In the genomic region with DNA sequence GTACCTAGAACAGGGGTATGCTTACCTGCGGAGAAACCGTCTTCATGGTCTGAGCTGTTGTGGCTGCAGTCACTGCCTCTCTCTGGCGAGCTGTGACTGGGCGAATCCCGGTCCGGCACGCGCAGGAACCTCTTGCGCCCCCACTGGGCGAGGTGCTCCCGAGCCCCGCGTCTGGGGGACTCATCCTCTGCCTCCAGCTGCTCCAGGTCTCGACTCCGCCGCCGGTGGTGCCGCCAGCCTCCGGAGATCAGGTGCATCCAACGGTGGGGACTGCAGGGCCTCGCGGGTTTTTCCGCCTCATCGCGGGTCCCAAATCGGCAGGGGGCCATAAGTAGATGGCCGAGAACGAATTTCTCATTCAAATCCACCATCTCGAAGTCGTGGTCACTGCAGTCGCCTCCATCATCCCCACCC, we compare ENCODE assay signal across 8 mouse cellular contexts. TPM values are rescaled to one million over a fixed set of nuclear protein-coding genes. Genes with fewer than 3 reads are reported as not detected.
DNase-seq lines count a peak whose midpoint lies in the region; ATAC-seq and TF ChIP-seq lines count a peak whose summit lies in the region.

TSS of gene Abr (minus strand) at position 163 of the 414 bp plus-strand sequence.

- H3K27me3 ChIP-seq in E14TG2a.4 (ENCODE audit: insufficient read depth, low read length), result peaks cover 25% of the 10 kb centered on the region
- H3K27me3 ChIP-seq in lung, embryonic 16.5 days (ENCODE audit: control insufficient read depth, insufficient read depth, low read depth, low read length), result peaks cover 23% of the 10 kb centered on the region; the same call in 1 of the 2 replicates

- ATAC-seq in activated CD4-positive, CD25-positive, alpha-beta regulatory T cell, adult 4 months, result no peak
- ATAC-seq in erythroid progenitor cell, adult 5-6 weeks (replicated peaks; ENCODE audit: low FRiP score, poor library complexity, severe bottlenecking), result 0 out of 2 replicates have a peak, but pooled peaks have one; percentile 10
- ATAC-seq in lung, embryonic 16.5 days (ENCODE audit: low read depth), result peak; percentile 58; the same call in 1 of the 2 replicates

- peak; percentile 61 for DNase-seq in heart, postnatal 4 days
- peak in 1 of 2 experiments; percentile 11 for DNase-seq in layer of hippocampus, adult 2 months (ENCODE audit: low spot score in 2 of 2)
- DNase-seq in ovary, postnatal 10 days (ENCODE audit: low spot score), result peak; percentile 22
- DNase-seq in adipocyte (ENCODE audit: low spot score), result no peak

- peak within 1 kb of the TSS; percentile 69 for H3K9ac ChIP-seq in lung, embryonic 16.5 days (ENCODE audit: low read length)

- H3K4me3 ChIP-seq in E14TG2a.4 (replicated peaks; ENCODE audit: low read length), result peak within 1 kb of the TSS; percentile 91
- peak within 1 kb of the TSS; percentile 64 for H3K4me3 ChIP-seq in layer of hippocampus, adult 2 months
- H3K4me3 ChIP-seq in lung, embryonic 16.5 days (ENCODE audit: low read length), result peak within 1 kb of the TSS; percentile 63

- H3K4me2 ChIP-seq in lung, embryonic 16.5 days (ENCODE audit: low read depth, low read length), result peak within 1 kb of the TSS; percentile 99

- WGBS in lung, embryonic 16.5 days, result under 1% methylated on average over 31 of the region's 31 CpGs

- peaks cover 49% of the 10 kb centered on the region for H3K4me1 ChIP-seq in E14TG2a.4 (replicated peaks; ENCODE audit: low read depth, low read length)
- peaks cover 7% of the 10 kb centered on the region for H3K4me1 ChIP-seq in lung, embryonic 16.5 days (replicated peaks; ENCODE audit: control insufficient read depth, insufficient read depth, low read length)

- 0 out of 2 replicates have a peak, but pooled peaks have one; percentile 5 for TF ChIP-seq CTCF in E14TG2a.4 (conservative IDR thresholded peaks at IDR 0.05; ENCODE audit: low read length)
- peak; percentile 51 for TF ChIP-seq CTCF in layer of hippocampus, adult 2 months (conservative IDR thresholded peaks at IDR 0.05)

- no peaks in the 10 kb centered on the region for H3K9me3 ChIP-seq in E14TG2a.4 (ENCODE audit: low read length)
- no peaks in the 10 kb centered on the region for H3K9me3 ChIP-seq in lung, embryonic 16.5 days (ENCODE audit: control insufficient read depth, low read length)

- peaks cover 39% of the 10 kb centered on the region for H3K36me3 ChIP-seq in E14TG2a.4 (ENCODE audit: insufficient read depth, low read length)
- no peaks in the 10 kb centered on the region for H3K36me3 ChIP-seq in lung, embryonic 16.5 days (ENCODE audit: control insufficient read depth, insufficient read depth, low read length)

- no peak within 1 kb of the TSS for H3K27ac ChIP-seq in layer of hippocampus, adult 2 months
- H3K27ac ChIP-seq in lung, embryonic 16.5 days (ENCODE audit: low read length), result peak within 1 kb of the TSS; percentile 12; the same call in 1 of the 2 replicates

RNA-seq across cellular contexts. Expression of gene Abr, which starts in this region (rescaled TPM):
- 10 to 100 TPM; 14.4 to 14.8 TPM for polyA plus RNA-seq in activated CD4-positive, CD25-positive, alpha-beta regulatory T cell, adult 4 months (2017; shearing (Covaris generic))
- total RNA-seq in erythroid progenitor cell, adult 5-6 weeks (2015; ENCODE audit: low replicate concordance), result 4.0 and 10.9 TPM in 2 replicates
- total RNA-seq in erythroid progenitor cell, adult 5-6 weeks (2017; ENCODE audit: low replicate concordance), result 7.0 and 7.7 TPM in 2 replicates
- total RNA-seq in heart, postnatal 4 days (2021), result 10 to 100 TPM; 40.6 to 41.5 TPM
- 100 to 1,000 TPM; 528 to 537 TPM for total RNA-seq in layer of hippocampus, adult 2 months (2021)
- polyA plus RNA-seq in lung, embryonic 16.5 days (2015; fragmentation: Nextera tagmentation; extraction: Ambion mirVana), result 19.1 and 21.6 TPM in 2 replicates

Comparison
In these comparisons a context has a peak if more than half of its experiments do, and no peak if none do; other contexts are left out.
1. RNA of gene Abr (total RNA-seq): 528 to 537 TPM in layer of hippocampus, adult 2 months; 40.6 to 41.5 TPM in heart, postnatal 4 days and 4.0 to 10.9 TPM in erythroid progenitor cell, adult 5-6 weeks; every median in the first group is over 10 times any median in the second.
2. Peak in every context shown above with its lines, with median percentiles within 50 percentile points of each other: H3K4me3 ChIP-seq.